Mouse (Mus musculus): ENCODE measurements around the gene P2rx2.

P2rx2 gene

DNA sequence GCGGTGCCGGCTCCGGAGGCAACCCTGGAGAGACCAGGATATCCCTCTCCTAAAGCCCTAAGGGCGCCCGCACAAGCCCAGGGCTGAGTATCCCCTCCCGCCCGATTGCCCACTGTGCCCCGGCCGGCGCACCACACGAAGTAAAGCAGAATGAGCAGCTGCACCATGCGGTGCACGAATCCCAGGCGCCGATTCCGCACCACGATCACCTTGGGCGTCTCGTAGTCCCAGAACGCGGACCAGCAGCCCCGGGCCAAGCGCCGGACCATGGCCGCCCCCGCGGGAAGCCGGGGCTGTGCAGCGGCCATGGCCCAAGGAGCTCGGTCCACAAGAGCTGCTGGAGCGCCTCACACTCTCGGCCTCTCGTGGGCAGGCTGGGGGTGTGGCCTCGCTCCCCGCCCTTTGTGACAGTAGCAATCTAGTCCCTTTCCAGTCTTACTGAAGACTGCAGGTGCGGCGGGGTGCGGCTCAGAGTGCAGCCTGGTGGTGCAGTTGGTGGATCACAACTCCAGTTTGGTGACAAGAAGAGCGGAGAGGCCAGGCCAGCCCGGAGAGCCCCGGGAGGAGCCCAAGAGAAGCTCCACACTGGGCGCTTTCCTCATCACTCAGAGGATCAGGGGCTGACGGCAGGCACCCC, at the start of gene P2rx2:
P2rx2 (minus strand) TSS at position 565 of the 637 bp plus-strand sequence.
- no peak for DNase-seq (ENCODE audit: low read depth in 2 of 2, low spot score in 2 of 2)

GRCm38 (mm10) chr5:110392727-110393126, 49.7 kb upstream of the P2rx2 start:
- no peak for DNase-seq (ENCODE audit: low read depth in 2 of 2, low spot score in 2 of 2)

DNA sequence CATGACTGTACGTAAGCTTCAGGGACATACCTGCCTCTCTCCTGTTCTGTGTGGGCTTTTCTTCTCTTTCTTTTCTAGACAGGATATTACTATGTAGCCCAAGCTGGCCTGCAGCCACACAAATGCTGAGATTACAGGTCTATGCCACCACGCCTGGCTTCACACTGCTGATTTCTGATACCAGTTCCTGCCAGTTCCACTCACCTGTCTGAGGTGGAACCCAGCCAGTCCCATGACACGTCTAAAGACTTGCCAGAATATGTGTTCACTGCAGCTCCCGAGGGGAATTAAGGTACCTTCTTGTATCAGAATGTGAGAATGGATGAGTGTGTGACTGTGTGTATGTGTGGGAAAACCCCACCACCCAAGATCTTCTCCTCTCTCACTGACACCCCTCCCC, 47.6 kb upstream of the P2rx2 start:
- DNase-seq (ENCODE audit: low read depth in 2 of 2, low spot score in 2 of 2) = no peak

GRCm38 (mm10) chr5:110387332-110387731, 44.3 kb upstream of the P2rx2 start:
- no peak for DNase-seq (ENCODE audit: low read depth in 2 of 2, low spot score in 2 of 2)

DNA sequence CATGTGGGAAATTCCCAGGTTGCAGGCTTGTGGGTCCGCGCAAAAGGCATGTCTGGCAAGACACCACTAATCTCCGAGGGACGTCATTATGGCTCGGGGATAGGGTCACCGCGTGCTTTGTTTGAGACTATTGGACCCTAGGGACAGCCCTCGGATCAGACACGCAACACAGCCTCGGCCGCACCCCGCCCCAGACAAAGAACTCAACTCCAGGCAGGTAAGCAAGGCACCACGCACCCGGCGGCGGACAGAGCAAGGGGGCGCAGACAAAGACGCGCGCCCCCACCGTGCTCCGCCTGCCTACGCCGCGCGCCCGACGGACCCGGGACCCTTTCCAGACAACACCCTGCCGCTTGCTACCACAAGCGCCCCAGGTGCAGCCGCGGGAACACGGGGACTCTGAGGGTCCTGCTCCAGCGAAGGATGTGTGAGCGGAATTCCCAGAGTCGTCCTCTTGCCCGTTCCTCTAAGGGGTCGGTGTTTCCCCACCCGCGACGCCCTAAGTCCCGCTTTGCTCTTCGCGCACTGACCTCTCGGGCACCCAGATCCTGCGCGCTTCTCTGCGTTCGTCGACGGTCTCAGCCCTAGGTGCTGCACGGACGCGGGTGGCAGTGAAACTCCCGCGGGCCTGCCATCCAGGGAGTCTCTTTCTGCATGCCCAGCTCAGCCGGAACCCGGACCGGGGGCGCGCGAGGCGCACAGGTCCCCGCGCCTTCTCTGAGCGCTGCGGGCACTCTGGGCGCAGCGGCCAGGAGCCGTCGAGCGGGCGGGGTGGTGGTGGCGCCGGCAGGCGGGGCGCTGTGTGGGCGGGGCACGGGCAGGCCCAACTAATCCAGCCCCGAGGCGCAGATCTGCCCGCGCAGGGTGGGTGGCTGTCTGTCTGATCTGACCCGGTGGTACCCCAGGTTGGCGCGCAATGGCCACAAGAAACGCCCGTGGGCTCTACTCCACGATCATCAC, 43.6 kb upstream of the P2rx2 start:
- DNase-seq (ENCODE audit: low read depth in 2 of 2, low spot score in 2 of 2) = no peak

DNA sequence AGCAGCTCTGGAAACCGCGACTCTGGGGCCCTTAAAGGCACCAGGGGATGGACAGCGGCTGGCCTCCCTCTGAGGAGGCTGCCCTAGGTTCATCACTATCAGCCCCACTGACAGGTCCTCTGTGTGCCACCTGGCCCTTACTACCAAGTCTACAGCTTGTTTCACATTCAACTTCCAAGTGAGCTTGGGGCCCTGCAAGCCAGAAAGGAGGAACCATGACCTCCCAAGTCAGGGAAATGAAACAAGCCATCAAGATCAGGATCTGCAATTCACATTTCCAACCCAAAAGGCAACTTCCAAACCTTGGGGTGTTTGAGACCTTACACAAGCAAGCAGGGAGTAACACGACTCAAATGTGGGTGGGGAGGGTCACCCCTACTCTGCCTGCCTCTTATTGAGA, 42.3 kb upstream of the P2rx2 start:
- no peak for DNase-seq (ENCODE audit: low read depth in 2 of 2, low spot score in 2 of 2)

- no peak for DNase-seq (ENCODE audit: low read depth in 2 of 2, low spot score in 2 of 2)
Measured at GRCm38 (mm10) chr5:110384491-110384890, 41.5 kb upstream of the P2rx2 start.

DNA sequence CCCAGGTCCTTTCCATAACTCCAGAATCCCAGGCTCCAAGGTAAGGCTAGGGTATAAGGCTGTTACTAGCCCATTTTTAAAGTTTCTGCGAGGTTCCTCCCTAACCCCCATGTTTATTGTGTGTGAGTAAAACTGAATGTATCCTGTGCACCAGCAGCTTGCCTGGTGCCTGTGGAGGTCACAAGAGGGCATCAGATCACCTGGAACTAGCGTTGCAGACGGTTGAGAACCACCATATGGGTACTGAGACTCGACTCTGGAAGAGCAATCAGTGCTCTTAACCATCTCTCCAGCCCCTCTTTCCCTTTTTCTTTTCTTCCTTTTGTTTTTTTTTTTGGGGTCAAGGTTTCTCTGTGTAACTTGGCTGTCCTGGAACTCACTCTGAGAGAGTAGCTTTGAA, 36.8 kb upstream of the P2rx2 start:
- DNase-seq (ENCODE audit: low read depth in 2 of 2, low spot score in 2 of 2) = no peak

DNA sequence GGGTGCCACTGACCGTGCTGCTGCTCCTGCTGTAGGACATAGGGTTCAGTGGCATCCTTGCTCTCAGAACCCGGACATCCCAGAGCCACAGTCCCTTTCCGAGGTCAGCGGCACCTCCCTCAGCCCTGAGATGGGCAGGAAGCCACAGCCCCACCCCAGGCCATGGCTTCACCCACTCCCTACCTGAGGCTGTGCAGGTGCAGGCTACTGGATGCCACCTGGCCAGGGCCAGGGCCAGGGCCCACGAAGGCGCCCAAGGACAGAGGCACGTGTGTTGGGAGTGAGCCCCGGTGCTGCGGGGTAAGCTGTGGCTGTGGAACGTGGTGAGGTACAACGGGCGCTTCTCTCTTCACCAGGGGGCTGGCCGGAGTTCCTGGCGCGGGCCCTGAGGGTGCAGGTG, 36.1 kb upstream of the P2rx2 start:
- DNase-seq (ENCODE audit: low read depth in 2 of 2, low spot score in 2 of 2) = no peak

DNA sequence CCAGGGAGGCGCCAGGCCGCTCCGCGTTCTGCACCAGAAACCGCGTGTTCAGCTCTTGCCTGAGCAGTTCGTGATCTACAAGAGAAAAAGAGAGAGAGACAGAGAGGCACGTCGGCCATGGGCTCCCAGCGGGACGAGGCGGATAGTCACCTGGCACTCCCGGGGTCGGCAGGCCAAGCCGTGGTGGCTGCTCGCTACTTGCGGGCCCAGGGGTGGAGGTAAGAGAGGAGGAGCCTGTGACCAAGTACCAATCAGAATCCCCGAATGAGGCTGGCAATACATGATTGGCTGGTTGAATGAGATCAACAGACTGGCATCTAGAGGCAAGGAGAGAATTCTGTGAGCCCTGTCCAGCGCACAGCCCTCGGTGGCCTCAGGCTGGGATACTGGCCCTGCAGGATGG, 35.2 kb upstream of the P2rx2 start:
- no peak for DNase-seq (ENCODE audit: low read depth in 2 of 2, low spot score in 2 of 2)

DNA sequence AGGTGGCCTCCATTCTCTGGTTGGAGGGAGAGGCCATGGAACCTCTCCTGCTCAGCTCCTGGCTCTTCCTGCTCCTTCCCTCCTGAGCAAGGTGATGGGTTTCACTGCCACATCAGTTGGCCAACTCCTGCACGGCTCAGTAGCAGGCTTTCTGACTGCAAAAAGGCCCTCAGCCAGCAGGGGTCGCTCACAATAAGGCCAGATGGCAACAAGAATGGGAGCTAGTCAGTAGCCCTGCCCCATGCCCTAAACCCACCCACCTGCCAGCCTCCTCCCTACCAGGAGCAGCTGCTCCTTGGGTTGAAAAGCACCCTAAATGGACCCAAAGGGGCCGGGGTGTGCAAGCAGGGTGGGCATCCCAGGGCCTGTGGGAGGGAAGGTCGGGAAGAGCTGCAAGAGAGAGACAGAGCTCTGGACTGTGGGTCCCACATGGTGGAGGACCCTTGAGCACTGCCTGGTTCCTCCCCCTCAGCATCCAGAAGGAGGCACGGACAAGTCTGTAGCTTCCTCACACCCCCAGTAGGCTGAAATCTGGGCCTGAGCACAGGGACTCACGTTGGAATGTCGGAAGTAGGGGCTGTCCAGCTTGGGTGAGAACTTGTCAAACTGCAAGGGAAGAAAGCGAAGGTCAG, 33.9 kb upstream of the P2rx2 start:
- peak; percentile 16 to 47 for DNase-seq (ENCODE audit: low read depth in 2 of 2, low spot score in 2 of 2)

DNA sequence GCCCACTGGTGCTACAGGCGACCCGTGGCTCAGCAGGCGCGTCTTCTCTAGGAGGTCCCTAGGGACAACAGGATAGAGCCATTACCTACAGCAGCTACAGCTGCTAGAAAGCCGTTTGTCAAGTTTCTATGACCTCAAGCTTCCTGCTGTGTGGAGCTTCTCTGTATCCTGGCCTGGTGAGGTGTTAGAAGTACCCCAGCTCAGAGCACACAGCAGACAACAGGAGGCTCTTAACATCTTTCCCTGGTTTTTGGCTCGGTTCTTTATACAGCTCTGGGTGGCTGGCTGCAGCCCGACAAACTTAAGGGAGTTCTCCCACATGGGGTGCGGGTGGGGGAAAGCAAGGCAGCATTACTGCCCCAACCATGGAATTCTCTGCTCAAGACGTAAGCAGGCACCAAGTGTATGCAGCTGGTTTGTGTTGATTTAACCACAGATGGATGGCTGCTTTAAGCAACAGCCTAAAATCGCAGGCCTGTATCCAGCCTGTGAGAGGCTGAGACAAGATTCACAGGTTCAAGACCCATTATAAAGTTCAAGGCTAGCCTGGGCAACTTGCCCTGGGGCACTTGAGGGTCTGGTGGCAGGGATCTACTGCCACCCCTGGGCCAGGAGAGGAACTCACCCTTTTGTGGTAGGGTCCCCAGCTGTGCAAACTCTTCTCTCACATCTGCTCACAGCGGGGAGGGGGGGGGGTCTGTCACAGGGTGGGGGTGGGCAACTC, 21.0 kb upstream of the P2rx2 start:
- no peak for DNase-seq (ENCODE audit: low read depth in 2 of 2, low spot score in 2 of 2)

- peak; percentile 23 to 25 for DNase-seq (ENCODE audit: low read depth in 2 of 2, low spot score in 2 of 2)
Measured at GRCm38 (mm10) chr5:110363179-110363821, 20.3 kb upstream of the P2rx2 start.

GRCm38 (mm10) chr5:110362813-110363178, 19.8 kb upstream of the P2rx2 start:
- DNase-seq (ENCODE audit: low read depth in 2 of 2, low spot score in 2 of 2) = no peak

- no peak for DNase-seq (ENCODE audit: low read depth in 2 of 2, low spot score in 2 of 2)
Measured at GRCm38 (mm10) chr5:110361465-110361864, 18.5 kb upstream of the P2rx2 start.

DNA sequence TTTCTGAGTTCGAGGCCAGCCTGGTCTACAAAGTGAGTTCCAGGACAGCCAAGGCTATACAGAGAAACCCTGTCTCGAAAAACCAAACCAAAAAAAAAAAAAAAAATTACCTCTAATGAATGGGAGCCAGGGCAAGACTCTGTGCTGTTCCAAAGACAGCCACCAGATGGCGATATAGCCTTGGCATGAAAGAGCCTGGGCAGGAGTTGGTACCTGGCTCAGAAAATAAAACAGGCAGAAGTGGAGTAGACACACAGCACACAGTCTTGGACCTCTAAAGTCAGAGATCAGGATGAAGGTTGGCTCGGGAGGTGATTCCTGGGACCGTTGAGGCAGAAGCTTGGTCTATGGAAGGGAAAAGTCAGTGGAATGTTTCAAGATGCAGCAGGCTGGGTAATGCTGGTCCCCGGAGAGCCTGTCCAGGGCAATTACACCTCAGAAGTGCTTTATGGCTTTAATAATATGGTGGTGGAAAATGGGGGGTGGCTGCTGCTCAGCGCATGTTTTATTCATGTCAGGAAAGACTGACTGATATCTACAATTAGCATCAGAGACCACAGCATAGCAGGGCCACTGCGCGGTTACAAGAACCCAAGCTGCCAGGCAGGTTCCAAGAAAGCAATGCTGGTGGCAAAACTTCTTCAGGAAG, 14.6 kb upstream of the P2rx2 start:
- DNase-seq (ENCODE audit: low read depth in 2 of 2, low spot score in 2 of 2) = peak; percentile 67 to 74

GRCm38 (mm10) chr5:110354716-110355115, 11.7 kb upstream of the P2rx2 start:
- peak in 1 of 2 experiments; percentile 21 for DNase-seq (ENCODE audit: low read depth in 2 of 2, low spot score in 2 of 2)

- DNase-seq (ENCODE audit: low read depth in 2 of 2, low spot score in 2 of 2) = no peak
Measured at GRCm38 (mm10) chr5:110347006-110347405, 4.0 kb upstream of the P2rx2 start.

- DNase-seq (ENCODE audit: low read depth in 2 of 2, low spot score in 2 of 2) = no peak
Measured at GRCm38 (mm10) chr5:110345553-110345952, 2.5 kb upstream of the P2rx2 start.

- DNase-seq (ENCODE audit: low read depth in 2 of 2, low spot score in 2 of 2) = no peak
Measured at GRCm38 (mm10) chr5:110344524-110344923, 1.5 kb upstream of the P2rx2 start, which contains the start of gene Lrcol1. Gene Lrcol1 (plus strand): TSS chr5:110344730.

All from CD8-positive naive resting alpha-beta T cell, adult 2 months (primary cell).